Mouse (Mus musculus) olfactory bulb, adult 2 months (tissue): Measurements from ENCODE around the gene Ppp1r13b.

Experiments used
- CTCF ChIP-seq: fragments of 200-500 bp; IDR thresholded peaks from 2 replicates; pipeline ENCODE4 v1.5.1; 2012; ENCODE audit warnings: low read depth, mild to moderate bottlenecking, low read length, moderate library complexity; ENCODE audit not compliant: insufficient read depth
- POLR2A ChIP-seq: fragments of 200-500 bp; IDR thresholded peaks from 2 replicates; pipeline ENCODE4 v1.6.1; 2012; ENCODE audit warnings: mild to moderate bottlenecking, low read depth, low read length, moderate library complexity; ENCODE audit not compliant: insufficient read depth

DNA sequence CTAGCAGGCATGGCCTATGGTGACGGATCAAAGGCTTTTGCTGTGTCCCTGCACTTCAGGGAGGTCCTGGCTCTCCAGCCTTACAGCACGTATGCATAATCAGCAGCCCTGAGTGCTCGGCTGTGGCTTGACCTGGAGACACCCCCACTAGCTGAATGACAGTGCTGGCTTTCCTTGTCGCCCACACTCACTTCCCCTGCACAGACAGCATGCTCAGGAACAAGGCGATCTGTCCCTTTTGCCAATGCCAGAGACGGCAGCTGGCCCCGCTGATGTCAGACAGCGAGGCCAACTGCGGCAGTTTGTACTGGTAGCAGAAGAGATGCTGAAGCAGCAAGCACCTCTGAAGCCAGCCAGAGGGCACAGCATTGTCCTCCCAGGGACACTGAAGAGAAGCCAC, 12.1 kb upstream of the Ppp1r13b start:
- no peak for TF ChIP-seq CTCF
- TF ChIP-seq POLR2A, result no peak
